Mouse (Mus musculus) brain, embryonic 14.5 days (tissue): ENCODE data around the gene Zfp526.

Experiments used
- CTCF ChIP-seq: fragments of 200-500 bp; IDR thresholded peaks from 2 replicates; pipeline ENCODE4 v1.5.1; 2012; ENCODE audit warnings: inconsistent platforms, mild to moderate bottlenecking, moderate library complexity, borderline replicate concordance; ENCODE audit not compliant: insufficient read depth, insufficient read length; ENCODE audit errors: extremely low read depth
- POLR2A ChIP-seq: fragments of 200-500 bp; IDR thresholded peaks from 2 replicates; pipeline ENCODE4 v1.6.1; 2012; ENCODE audit warnings: mild to moderate bottlenecking, inconsistent platforms, borderline replicate concordance; ENCODE audit not compliant: poor library complexity, insufficient read depth, insufficient read length, severe bottlenecking; ENCODE audit errors: extremely low read depth

GRCm38 (mm10) chr7:25187662-25188650 lies 33.3 kb upstream of the Zfp526 start:
- TF ChIP-seq CTCF = peak; percentile 97
- TF ChIP-seq POLR2A = no peak
